Mouse (Mus musculus) hindbrain, postnatal 0 days (tissue): ENCODE measurements around the gene Ntpcr. TPM values are rescaled to one million over a fixed set of nuclear protein-coding genes. Genes with fewer than 3 reads are reported as not detected.

Source experiments
- ATAC-seq: fragments of 200-750 bp; cut with Nextera tagmentation; 2 replicates; pipeline ENCODE4 v1.8.0; 2017; ENCODE audit warnings: mild to moderate bottlenecking, moderate TSS enrichment, moderate library complexity
- DNase-seq: peaks from one replicate; pipeline ENCODE4 v3.0.0-alpha.2; 2015; ENCODE audit warnings: low spot score
- H3K27ac ChIP-seq: fragments of 300-500 bp; sonication (generic); 2 replicates; pipeline ENCODE4 v1.5.1; 2014; ENCODE audit warnings: mild to moderate bottlenecking
- H3K27me3 ChIP-seq: fragments of 300-500 bp; sonication (generic); 2 replicates; pipeline ENCODE4 v1.6.1; 2014; ENCODE audit warnings: low read length, mixed read lengths; ENCODE audit not compliant: insufficient read depth
- H3K36me3 ChIP-seq: fragments of 300-500 bp; sonication (generic); 2 replicates; pipeline ENCODE4 v1.6.1; 2014; ENCODE audit warnings: low read length, mixed read lengths; ENCODE audit not compliant: insufficient read depth
- H3K4me1 ChIP-seq: fragments of 300-500 bp; sonication (generic); 2 replicates; pipeline ENCODE4 v1.6.1; 2014; ENCODE audit warnings: antibody characterized with exemption, low read length, mixed read lengths; ENCODE audit not compliant: insufficient read depth
- H3K4me2 ChIP-seq: fragments of 300-500 bp; sonication (generic); 2 replicates; pipeline ENCODE4 v1.6.1; 2014; ENCODE audit warnings: low read depth, mild to moderate bottlenecking, low read length, moderate library complexity, mixed read lengths
- H3K4me3 ChIP-seq: fragments of 300-500 bp; sonication (generic); 2 replicates; pipeline ENCODE4 v1.5.1; 2014; ENCODE audit warnings: low read length
- H3K9ac ChIP-seq: fragments of 300-500 bp; sonication (generic); replicated peaks from 2 replicates; pipeline ENCODE4 v1.6.1; 2014; ENCODE audit warnings: mild to moderate bottlenecking, low read length, moderate library complexity, mixed read lengths
- H3K9me3 ChIP-seq: fragments of 300-500 bp; sonication (generic); 2 replicates; pipeline ENCODE4 v1.6.1; 2016; ENCODE audit warnings: low read length, mixed read lengths
- CTCF ChIP-seq: IDR thresholded peaks from 2 replicates; pipeline ENCODE4 v1.5.1; 2016; ENCODE audit warnings: antibody characterized with exemption, control low read depth, low read depth
- WGBS: fragments of 180-500 bp; shearing (Covaris S2); extraction: QIAGEN DNeasy Blood & Tissue Kit; methylation state at CpG from one replicate; pipeline ENCODE4 v1.1.7; 2014; 5-methylcytosine and 5-hydroxymethylcytosine counted together
- polyA plus RNA-seq: library from polyadenylated mRNA; unstranded; fragments of >200 nt; fragmentation: Nextera tagmentation; extraction: Ambion mirVana; gene quantifications from 2 replicates; pipeline ENCODE4 v1.2.1, GENCODE M21; 2015
- total RNA-seq: library from RNA; depleted of rRNA; stranded (reverse); fragments of >200 nt; gene quantifications from 2 replicates; pipeline ENCODE4 v1.2.3, GENCODE M21; 2014

The Ntpcr gene
- total and polyA plus RNA-seq, 2 experiments from 2014 or later, result 35.2 to 37.1 TPM

DNA sequence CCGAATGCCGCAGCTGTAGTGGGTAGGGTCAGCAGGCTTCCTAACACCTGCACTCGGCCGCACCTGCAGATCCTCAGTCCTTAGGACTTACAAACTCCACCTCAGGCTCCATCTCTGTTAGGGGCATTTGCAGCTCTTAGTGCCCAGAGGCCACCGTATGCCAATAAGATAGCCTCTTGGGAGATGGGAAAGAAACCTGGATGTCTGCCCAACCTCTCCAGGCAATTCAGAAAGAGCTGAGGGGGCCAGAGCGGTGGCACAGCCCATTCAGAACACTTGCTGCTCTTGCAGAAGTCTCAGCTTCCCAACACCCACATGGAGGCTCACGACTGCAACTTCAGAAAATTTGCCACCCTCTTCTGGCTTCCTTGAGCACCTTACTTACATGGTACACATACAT is 23.9 kb upstream of the Ntpcr start:
- DNase-seq (no peak), ATAC-seq (no peak)
- TF ChIP-seq CTCF, result no peak
- Histone ChIP-seq H3K36me3 (no peaks in the 10 kb centered on the region), H3K27ac (no peak overlapping the region), H3K27me3 (no peaks in the 10 kb centered on the region), H3K4me1 (no peaks in the 10 kb centered on the region), H3K9me3 (no peaks in the 10 kb centered on the region), H3K4me3 (no peak overlapping the region), H3K4me2 (no peak overlapping the region), H3K9ac (no peak overlapping the region)
- WGBS, result 65% methylated on average over 7 of the region's 7 CpGs

DNA sequence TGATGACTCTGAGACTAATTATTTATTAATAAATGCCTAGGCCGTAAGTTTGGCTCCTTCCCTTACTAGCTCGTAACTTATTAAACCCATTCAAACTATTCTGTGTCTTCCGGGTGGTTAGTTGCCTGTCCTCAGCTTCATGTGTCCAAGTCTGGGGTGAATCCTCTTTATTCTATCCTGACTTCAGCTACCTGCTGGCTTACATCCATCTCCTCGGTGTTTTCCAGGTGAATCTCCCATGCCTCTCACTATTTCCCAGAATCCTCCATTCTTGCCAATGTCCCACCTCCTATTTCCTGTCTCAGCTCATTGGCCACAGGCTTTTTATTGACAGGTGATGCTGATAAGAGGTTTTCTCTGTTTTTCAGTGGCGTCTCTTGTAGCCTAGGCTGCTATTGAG is 20.6 kb upstream of the Ntpcr start:
- no peak overlapping the region for H3K27ac ChIP-seq
- no peak overlapping the region for H3K9ac ChIP-seq
- H3K36me3 ChIP-seq, result no peaks in the 10 kb centered on the region
- H3K4me3 ChIP-seq, result no peak overlapping the region
- H3K27me3 ChIP-seq, result no peaks in the 10 kb centered on the region
- no peak overlapping the region for H3K4me2 ChIP-seq
- no peaks in the 10 kb centered on the region for H3K4me1 ChIP-seq
- DNase-seq (no peak), ATAC-seq (no peak)
- no peaks in the 10 kb centered on the region for H3K9me3 ChIP-seq
- WGBS, result 93% methylated on average over 5 of the region's 5 CpGs
- no peak for TF ChIP-seq CTCF

- WGBS, result 86% methylated on average over 5 of the region's 5 CpGs
- no peak overlapping the region for H3K4me3 ChIP-seq
- no peak for TF ChIP-seq CTCF
- 0 out of 2 replicates have a peak, but pooled peaks cover under 1% of the 10 kb centered on the region for H3K4me1 ChIP-seq
- H3K36me3 ChIP-seq, result no peaks in the 10 kb centered on the region
- no peak overlapping the region for H3K27ac ChIP-seq
- ATAC-seq (no peak), DNase-seq (no peak)
- H3K4me2 ChIP-seq, result no peak overlapping the region
- H3K27me3 ChIP-seq, result no peaks in the 10 kb centered on the region
- H3K9ac ChIP-seq, result no peak overlapping the region
- H3K9me3 ChIP-seq, result no peaks in the 10 kb centered on the region
These were observed 18.2 kb upstream of the Ntpcr start for GRCm38 (mm10) chr8:125711514-125711913.

- DNase-seq (peak; percentile 49), ATAC-seq (no peak)
- no peaks in the 10 kb centered on the region for H3K27me3 ChIP-seq
- 0 out of 2 replicates have a peak overlapping the region, but pooled peaks have one; percentile 3 for H3K9ac ChIP-seq
- no peaks in the 10 kb centered on the region for H3K9me3 ChIP-seq
- WGBS, result 14% methylated on average over 4 of the region's 4 CpGs
- H3K4me2 ChIP-seq, result no peak overlapping the region
- TF ChIP-seq CTCF, result no peak
- H3K27ac ChIP-seq, result no peak overlapping the region
- no peak overlapping the region for H3K4me3 ChIP-seq
- 0 out of 2 replicates have a peak, but pooled peaks cover 3% of the 10 kb centered on the region for H3K4me1 ChIP-seq
- no peaks in the 10 kb centered on the region for H3K36me3 ChIP-seq
These were observed 13.6 kb upstream of the Ntpcr start for GRCm38 (mm10) chr8:125716211-125716610.

GRCm38 (mm10) chr8:125716613-125717012 is 13.2 kb upstream of the Ntpcr start:
- DNase-seq (peak; percentile 18), ATAC-seq (no peak)
- Histone ChIP-seq H3K27me3 (no peaks in the 10 kb centered on the region), H3K9me3 (no peaks in the 10 kb centered on the region), H3K36me3 (no peaks in the 10 kb centered on the region), H3K4me3 (no peak overlapping the region), H3K27ac (no peak overlapping the region), H3K4me1 (0 out of 2 replicates have a peak, but pooled peaks cover 3% of the 10 kb centered on the region), H3K9ac (0 out of 2 replicates have a peak overlapping the region, but pooled peaks have one; percentile 3), H3K4me2 (no peak overlapping the region)
- 21% methylated on average over 7 of the region's 7 CpGs for WGBS
- no peak for TF ChIP-seq CTCF

GRCm38 (mm10) chr8:125718914-125719313 is 10.8 kb upstream of the Ntpcr start:
- Histone ChIP-seq H3K27ac (no peak overlapping the region), H3K9ac (no peak overlapping the region), H3K27me3 (no peaks in the 10 kb centered on the region), H3K4me3 (no peak overlapping the region), H3K36me3 (no peaks in the 10 kb centered on the region), H3K4me2 (no peak overlapping the region), H3K4me1 (0 out of 2 replicates have a peak, but pooled peaks cover 3% of the 10 kb centered on the region), H3K9me3 (no peaks in the 10 kb centered on the region)
- WGBS, result 59% methylated on average over 4 of the region's 4 CpGs
- TF ChIP-seq CTCF, result peak; percentile 56
- no peak for ATAC-seq
- no peak for DNase-seq

DNA sequence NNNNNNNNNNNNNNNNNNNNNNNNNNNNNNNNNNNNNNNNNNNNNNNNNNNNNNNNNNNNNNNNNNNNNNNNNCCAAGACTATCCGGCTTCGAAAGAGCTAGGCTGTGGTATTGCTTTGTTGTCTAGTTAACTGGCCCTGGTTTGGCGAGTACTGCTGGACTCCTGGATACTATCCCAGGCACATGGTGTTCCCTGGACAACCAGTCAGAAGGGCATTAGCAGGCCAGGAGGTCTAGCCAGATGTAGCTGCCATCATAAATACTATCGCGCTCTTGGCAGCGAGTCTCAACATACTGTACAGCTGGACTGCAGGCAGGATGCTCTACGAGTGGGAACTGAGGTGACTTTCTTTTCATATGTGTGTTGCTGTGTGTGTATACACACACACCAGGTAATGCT is 7.1 kb upstream of the Ntpcr start:
- H3K4me3 ChIP-seq, result no peak overlapping the region
- no peak for TF ChIP-seq CTCF
- H3K4me1 ChIP-seq, result no peaks in the 10 kb centered on the region
- no peaks in the 10 kb centered on the region for H3K9me3 ChIP-seq
- ATAC-seq, result no peak
- WGBS, result 71% methylated on average over 7 of the region's 7 CpGs
- no peak overlapping the region for H3K4me2 ChIP-seq
- H3K27me3 ChIP-seq, result no peaks in the 10 kb centered on the region
- H3K36me3 ChIP-seq, result no peaks in the 10 kb centered on the region
- no peak overlapping the region for H3K27ac ChIP-seq
- peak; percentile 14 for DNase-seq
- H3K9ac ChIP-seq, result no peak overlapping the region
